Mouse (Mus musculus) T-cell, adult 2 months (primary cell): Measurements from ENCODE around the gene Asb6.
A peak's percentile ranks its signal among the peaks of the same experiment; 100 is the strongest.

Experiments
- DNase-seq: peaks from one replicate; pipeline ENCODE4 v3.0.0; 2022; ENCODE audit warnings: low spot score

Gene Asb6

DNA sequence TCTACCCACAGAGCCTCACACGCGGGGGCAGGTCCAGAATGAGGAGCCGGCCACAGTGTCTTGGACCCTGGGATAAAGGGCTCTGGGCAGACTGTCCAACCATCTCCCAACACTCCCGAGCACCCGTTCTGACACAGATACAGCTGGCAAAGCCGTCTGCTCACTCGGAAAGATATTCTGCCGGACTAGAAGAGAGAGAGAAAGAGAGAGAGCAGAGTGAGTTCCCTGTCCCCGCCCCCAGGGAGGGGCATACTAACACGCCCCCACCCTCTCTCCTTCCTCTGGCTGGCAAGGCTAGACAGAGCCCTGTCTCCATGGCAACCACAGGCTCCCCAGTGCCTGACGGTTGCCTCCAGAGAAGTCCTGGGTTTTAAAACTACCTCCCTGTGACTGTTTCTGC is 33.8 kb downstream of the Asb6 start:
- DNase-seq, result peak; percentile 80

DNA sequence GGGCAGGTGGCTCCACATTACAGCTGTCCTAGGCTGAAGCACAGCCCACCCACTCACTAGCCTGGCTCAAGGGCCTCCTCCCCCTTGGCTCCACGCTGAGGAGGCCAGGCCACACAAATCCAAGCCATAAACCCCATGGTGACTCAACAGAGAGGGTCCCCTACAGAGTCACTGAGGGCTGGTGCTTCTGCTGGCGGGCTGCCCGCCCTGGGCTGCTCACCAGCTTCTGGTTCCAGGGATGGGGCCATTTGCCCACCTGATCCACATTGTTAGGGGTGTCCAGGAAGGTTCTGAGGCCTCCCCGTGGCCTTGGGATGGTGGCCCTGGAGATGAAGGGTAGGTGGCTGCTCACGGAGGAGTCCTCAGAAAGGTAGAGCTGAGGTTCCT is 34.3 kb downstream of the Asb6 start:
- DNase-seq, result no peak

DNA sequence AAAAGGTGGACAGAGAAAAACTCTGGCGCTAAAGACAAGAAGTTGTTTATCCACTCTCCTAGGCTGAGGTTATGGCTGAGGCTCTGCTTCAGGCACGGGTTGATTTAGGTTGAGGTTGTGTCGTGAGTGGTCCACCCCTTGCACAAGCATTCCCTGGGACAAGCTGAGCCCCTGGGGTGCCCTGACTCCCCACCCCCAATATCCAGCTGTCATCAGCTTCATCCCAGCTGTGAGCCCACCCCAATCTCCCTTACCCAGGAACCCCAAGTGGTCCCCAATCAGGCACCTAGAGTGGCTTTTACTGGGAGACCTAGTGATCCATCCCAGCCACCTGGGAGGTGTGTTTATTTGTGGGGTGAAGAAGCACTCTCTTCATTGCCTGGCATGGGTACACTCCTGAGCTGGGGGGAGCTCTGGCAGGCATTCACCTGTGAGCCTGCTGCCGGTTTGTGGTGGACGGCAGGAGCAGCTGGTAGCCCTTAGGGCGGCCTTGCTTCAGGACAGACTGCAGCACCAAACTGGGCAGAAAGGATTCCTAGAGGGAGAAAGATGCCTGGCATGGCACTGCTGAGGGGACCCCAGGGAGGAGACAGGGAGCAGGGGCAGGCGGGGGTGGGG is 34.8 kb downstream of the Asb6 start:
- DNase-seq, result no peak

DNA sequence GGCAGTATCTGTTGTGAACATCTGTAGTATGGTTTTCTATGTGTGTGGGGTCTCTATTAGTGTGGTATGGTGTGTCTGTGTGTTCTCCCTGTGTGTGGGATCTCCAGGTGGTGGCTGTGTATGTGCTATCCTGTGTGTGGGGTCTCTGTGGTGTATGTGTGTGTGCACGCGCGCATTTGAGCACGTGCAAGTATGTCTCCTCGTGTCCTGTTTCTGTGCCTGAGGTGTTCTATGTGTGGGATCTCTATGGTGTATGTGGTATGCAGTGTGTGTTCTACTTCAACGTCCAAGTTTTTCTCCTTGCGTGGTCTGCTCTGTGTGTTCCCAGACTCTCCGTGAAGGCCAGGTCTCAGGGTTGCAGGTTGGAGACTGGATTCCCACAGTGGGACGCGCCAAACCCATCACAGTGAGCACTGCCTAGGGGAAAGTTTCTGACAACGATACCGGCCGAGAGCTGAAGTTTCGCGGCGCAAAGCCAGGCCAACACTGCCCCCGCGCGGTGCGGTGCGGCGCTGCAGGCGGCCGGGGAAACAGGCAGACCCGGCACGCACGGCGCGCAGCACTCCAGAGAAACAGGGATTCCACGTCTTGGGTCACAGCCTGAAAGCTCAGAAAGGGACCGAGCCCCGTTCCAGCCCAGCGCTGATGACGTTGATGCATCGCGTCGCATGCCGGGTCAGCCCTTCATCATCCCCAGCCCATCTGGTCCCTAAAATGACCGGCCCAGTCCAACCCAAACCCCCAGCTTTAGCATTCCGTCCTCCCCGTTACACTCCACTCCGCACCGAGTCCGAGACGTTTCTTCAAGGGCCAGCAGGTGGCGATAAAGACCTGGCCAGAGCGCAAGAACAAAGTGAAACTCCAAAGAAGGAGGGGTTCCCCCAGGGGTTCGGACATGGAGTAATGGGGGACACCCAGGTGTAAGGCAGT is 35.7 kb downstream of the Asb6 start:
- DNase-seq, result peak; percentile 86

DNA sequence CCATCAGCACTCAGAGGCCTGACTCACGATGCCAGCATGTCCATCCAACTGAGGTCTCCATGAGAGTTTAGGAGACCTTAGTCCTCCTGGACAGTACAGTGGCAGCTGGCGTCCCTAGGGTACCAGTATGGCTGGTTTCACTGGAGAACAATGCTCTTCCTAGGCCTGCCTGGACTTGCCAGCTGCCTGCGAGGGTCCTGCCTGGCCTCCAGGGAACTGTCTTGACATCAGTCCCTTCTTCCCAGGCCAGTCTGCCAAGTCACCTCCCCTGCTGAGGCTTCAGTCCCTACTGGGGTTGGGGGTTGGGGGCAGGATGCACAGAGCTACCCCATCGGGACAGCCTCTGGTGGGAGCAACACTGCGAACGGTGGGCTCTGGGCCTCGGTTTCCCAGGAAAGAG is 38.1 kb downstream of the Asb6 start:
- DNase-seq, result no peak

DNA sequence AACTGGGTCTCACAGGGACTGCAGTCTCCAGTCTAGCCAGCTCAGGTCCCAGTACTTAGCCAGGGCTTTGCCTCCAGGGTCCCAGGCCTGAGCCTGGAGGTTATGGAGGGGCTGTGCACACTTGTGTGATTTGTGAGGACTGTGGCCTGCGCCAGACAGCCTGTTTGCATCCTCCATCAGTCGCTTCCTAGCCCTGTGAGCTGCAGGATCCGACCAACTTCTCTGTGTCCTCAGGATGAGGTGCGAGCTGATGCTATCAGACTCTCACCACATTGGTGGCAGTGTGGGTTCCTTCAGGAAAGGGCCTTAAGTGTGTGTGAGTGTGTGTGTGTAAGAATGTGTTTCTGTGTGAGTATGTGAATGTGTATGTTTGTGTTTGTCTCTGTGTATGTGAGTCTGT is 42.7 kb downstream of the Asb6 start:
- no peak for DNase-seq

DNA sequence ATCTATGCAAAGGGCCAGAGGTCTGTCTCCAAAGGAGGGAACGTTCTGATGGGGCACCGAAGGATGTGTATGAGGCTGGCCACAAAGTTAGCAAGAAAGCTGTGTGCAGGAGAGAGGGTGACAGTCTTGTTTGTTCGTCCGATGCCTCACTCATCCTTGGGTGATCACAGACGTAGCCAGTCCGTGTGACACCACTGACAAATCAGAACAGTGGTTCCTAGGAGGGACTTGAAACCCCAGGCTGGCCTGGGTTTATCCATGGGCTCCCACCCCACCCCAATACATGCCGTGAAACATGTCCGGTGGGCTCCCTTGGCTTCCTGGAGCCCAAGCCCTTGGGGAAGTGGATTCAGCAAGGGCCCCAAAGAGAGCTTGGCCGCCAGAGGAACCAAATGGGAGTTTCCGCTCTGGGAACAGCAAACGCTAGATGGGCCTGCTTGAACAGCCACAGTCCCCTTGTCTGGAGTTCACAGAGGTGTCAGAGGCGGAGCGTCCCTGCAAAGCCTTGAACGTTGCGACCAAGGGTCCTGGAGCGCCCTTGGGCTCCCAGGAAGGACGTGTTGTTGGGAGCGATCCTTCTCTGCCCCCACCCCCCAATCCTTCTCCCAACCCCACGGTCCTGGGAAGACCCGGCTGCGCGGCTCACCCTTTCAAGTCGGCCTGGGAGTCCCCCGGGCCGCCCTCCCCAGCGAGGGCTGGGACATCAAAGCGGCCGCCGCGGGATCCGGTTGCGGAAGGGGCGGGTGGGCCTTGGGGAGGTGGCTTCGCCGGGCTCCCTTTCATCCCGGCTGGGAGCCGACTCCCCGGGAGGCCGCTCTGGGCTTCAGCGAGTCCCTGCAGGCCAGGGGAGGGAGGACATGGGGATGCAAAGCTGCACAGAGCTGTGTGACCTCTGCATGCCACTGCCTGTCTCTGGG is 45.8 kb downstream of the Asb6 start:
- peak; percentile 38 for DNase-seq

DNA sequence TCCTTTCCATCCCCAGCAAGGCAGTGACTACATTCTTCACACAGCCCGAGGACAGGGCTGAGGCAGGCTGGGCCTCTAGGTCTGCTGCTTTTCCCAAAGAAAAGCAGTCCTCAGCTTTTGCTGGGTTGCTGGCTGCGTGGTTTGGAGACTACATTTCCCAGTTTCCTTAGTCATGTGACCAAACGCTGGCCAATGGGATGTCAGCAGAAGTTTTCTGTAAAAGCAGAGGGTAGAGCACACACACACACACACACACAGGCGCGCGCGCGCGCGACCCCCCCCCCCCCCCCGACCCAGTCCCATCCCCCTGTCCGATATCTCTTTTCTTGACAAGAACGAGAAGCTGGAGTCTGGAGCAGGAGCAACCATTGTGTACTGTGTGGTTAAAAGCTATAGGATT is 46.8 kb downstream of the Asb6 start:
- DNase-seq, result no peak

DNA sequence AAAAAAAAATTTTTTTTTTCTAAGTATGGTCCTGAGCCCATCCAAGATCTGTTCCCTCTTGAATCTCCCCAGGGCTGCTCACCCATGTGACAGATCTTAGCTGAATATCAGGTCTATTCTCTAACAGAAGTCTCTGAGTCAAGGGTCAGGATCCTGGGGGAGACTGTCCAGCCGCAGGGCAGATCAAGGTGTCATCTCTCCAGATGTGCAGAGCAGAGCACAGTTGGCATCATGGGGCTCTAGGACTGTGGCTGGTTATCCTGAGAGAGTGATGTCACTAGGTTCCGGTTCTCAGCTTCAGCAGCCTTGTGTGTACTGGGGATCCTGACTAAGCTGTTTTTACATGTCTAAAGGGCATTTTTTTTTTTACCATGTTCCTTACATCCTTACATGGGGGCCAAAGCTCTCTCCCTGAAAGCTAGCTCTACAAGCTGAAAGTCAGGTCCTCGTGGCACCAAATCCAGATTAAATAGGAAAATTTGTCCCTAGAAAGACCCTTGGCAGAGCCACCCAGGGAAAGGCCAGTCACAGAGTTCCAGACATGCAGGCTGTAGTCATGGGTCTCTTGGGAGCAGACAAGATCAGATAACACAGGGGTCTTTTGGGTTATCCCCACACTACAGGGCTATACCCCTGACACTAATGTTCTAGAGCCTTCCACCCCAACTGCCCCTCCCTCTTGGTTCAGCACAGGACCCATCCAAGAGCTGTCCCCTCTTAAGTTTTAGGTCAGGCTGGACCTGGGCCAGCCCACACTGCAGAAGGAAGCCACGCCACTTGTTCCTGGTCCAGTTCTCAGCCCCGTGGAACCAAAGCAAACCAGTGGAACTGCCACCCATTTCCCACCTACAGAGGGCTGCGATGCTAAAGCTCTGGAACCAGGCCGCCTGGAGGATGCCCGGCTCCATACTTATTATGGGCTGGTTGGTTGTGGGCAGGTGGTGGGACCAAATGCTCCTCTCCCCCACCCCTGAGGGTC is 47.5 kb downstream of the Asb6 start:
- DNase-seq, result no peak

DNA sequence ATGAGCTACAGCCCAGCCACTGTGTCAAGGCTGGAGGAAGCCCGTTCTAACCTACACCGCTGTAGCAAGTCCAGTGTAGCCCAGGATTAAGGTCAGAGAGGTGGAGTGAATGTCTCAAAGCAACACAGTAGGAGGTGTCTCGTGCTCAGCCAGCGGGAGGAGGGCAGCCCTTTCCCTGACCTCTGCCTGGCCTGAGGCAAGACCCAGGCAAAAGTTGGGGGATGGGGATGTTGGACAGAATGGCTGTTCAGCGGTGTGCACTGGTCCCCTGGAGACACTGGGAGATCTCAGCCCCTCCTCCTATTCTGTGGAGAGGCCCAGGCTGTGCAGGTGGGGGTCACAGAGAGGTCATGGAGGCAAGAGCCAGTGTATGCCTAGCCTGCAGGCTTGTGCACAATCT is 50.9 kb downstream of the Asb6 start:
- no peak for DNase-seq

DNA sequence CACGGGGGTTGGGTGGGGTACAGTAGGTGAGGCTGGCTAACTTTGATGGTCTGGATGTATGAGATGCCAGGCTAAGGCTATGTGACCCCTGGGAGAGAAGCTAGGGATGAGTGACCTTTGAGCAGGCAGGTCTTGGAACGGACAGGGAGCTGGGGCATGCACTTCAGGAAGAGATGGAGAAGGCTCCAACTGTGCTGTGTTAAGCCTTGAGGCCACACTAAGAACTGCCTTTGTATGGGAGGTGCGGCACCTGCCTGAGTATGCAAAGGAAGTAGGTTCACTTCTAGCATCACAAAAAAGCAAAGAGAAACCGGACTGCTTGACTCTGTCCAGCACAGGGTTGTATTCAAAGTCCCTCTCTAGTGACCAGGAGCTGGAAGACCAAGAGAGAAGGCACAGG is 51.9 kb downstream of the Asb6 start:
- no peak for DNase-seq

DNA sequence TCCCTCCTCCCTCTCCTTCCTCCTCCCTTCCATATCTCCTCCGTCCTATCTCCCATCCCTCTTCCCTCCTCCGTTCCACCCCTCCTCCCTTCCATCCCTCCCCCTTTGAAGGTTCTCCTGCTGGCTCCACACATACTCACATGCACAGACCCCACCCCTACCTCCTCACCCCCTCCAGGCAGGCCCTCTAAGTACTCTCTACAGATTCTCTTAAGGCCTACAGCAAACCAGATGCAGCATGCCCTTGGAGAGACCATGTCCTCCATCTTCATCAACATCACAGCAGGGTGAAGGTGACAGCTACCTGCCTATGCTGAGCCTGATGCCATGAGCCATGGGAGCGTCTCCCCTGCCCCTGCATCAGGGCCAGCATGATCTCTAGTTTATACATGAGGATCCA is 52.9 kb downstream of the Asb6 start:
- no peak for DNase-seq

DNA sequence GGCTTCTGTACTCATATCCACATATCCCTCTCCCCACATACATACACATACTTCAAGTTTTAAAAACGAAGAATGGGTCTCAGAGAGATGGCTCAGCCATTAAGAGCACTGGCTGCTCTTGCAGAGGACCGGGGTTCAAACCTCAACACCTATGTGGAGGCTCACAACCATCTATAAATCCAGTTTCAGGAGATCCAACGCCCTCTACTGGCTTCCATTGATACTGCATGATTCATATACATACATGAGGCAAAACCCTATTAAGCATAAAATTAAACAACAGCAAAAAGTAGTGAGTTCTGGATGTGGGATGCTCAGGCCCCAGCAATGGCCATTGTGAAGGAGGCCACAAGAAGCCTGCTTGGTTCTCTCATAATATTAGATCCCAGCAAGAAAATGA is 54.2 kb downstream of the Asb6 start:
- DNase-seq, result no peak

DNA sequence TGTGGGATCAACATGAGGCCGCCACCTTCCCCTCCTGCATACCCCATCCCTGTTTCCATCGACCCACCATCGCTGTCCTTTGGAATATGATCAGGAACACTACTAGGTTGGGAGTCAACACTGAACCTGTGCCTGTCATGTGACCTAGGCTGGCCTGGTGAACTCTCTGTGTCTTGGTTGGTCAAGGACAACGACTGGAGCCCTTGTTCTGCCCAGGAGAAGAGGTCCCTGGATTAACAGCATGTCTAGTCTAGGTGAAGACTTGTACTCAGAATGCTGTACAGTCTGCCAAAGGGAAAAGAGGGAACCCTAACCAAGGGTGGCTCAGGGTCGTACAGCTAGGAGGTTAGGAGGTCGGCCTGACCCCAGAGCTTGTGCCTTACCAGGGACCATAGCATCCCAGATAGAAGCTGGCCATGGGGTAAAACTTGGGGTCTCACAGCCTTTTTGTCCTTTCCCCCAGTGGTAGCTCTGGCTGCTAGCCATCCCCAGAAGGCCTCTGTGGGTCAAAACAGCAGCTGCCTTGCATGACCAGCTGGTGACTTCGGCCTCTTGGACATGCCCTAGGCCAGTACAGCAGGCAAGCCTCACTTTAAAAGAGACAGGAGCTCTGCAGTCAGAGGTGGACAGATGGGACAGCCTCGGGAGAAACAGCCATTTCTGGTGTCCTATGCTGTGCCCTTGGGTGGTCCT is 56.7 kb downstream of the Asb6 start:
- no peak for DNase-seq
